Mouse (Mus musculus) forebrain, embryonic 16.5 days (tissue): Measurements from ENCODE around the gene Plekhg4. TPM values are rescaled to one million over a fixed set of nuclear protein-coding genes. Genes with fewer than 3 reads are reported as not detected.

Experiments used
- ATAC-seq: fragments of 200-750 bp; cut with Nextera tagmentation; 2 replicates; pipeline ENCODE4 v1.8.0; 2017; ENCODE audit warnings: mild to moderate bottlenecking, moderate library complexity
- H3K27ac ChIP-seq: fragments of 300-500 bp; sonication (generic); 2 replicates; pipeline ENCODE4 v1.5.1; 2014; ENCODE audit warnings: low read length, control low read depth
- H3K27me3 ChIP-seq: fragments of 300-500 bp; sonication (generic); replicated peaks from 2 replicates; pipeline ENCODE4 v1.6.1; 2014; ENCODE audit warnings: low read length; ENCODE audit not compliant: control insufficient read depth, insufficient read depth
- H3K36me3 ChIP-seq: fragments of 300-500 bp; sonication (generic); 2 replicates; pipeline ENCODE4 v1.6.1; 2014; ENCODE audit not compliant: control insufficient read depth, insufficient read depth
- H3K4me1 ChIP-seq: fragments of 300-500 bp; sonication (generic); replicated peaks from 2 replicates; pipeline ENCODE4 v1.6.1; 2014; ENCODE audit warnings: low read length; ENCODE audit not compliant: control insufficient read depth, insufficient read depth
- H3K4me2 ChIP-seq: fragments of 300-500 bp; sonication (generic); 2 replicates; pipeline ENCODE4 v1.6.1; 2014; ENCODE audit warnings: mild to moderate bottlenecking, low read length, control low read depth
- H3K4me3 ChIP-seq: fragments of 300-500 bp; sonication (generic); replicated peaks from 2 replicates; pipeline ENCODE4 v1.5.1; 2014; ENCODE audit warnings: mild to moderate bottlenecking, low read length, control low read depth
- H3K9ac ChIP-seq: fragments of 300-500 bp; sonication (generic); replicated peaks from 2 replicates; pipeline ENCODE4 v1.6.1; 2014; ENCODE audit warnings: low read depth, low read length, control low read depth
- H3K9me3 ChIP-seq: fragments of 300-500 bp; sonication (generic); 2 replicates; pipeline ENCODE4 v1.6.1; 2016; ENCODE audit warnings: low read length; ENCODE audit not compliant: control insufficient read depth
- WGBS: fragments of 180-500 bp; shearing (Covaris S2); extraction: QIAGEN DNeasy Blood & Tissue Kit; methylation state at CpG from one replicate; pipeline ENCODE4 v1.1.7; 2014; 5-methylcytosine and 5-hydroxymethylcytosine counted together
- polyA plus RNA-seq: library from polyadenylated mRNA; unstranded; fragments of >200 nt; fragmentation: Nextera tagmentation; extraction: Ambion mirVana; gene quantifications from 2 replicates; pipeline ENCODE4 v1.2.1, GENCODE M21; 2015

Plekhg4 gene
- polyA plus RNA-seq, 1 experiment from 2014 or later: 1.9 TPM

DNA sequence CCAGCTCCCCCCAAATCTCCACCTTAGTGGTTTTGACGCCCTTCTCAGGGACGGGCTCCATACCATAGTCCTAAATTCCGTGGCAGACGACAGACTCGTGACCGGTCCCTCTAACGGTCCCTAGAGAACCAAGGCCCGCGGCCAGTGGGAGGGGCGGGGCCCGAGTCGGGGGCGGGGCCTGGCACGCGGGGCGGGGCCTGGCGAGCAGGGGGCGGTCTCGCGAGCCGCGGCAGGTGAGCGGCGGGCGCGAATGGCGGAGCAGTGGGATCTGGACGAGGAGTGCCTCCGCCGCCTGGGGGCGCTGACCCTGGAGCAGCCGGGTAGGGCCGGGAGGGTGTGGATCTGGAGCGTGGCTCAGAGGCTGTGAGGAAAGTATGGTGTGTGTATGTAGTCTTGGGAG lies 40.3 kb downstream of the Plekhg4 start, which contains the start of the genes Kctd19 and Lrrc36:
TSS of gene Kctd19 (minus strand) at position 112 of the 400 bp plus-strand sequence.
TSS of gene Lrrc36 (plus strand) at position 181 of the 400 bp plus-strand sequence.
- 1% methylated on average over 34 of the region's 34 CpGs for WGBS
- H3K9ac ChIP-seq: no peak within 1 kb of the TSS; the same call in 1 of the 2 replicates

DNA sequence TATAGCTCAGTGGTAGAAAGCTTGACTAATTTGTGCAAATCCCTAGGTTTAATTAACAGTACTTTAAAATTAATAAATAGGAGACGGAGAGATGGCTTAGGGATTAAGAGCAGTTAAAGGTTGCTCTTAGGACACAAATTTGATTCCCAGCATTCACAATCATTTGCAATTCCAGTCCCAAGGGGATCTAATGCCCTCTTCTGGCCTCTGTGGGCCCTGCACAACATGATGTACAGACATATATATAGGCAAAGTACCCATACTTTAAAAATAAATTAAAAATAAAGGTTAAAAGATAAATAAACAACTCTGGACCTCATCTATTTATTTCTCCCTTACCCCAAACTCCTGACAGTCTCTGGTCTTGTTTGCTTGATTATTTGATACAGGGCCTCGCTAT lies 45.9 kb downstream of the Plekhg4 start:
- WGBS: 77% methylated on average over 2 of the region's 2 CpGs
- no peak for ATAC-seq

More for the DNA sequence above, 40.3 kb downstream of the Plekhg4 start, which contains the start of the genes Kctd19 and Lrrc36:
- peak within 1 kb of the TSS; percentile 33 for H3K4me3 ChIP-seq
- no peaks in the 10 kb centered on the region for H3K36me3 ChIP-seq
- H3K4me2 ChIP-seq: peak within 1 kb of the TSS; percentile 52
- no peaks in the 10 kb centered on the region for H3K9me3 ChIP-seq
- ATAC-seq: no peak
- H3K4me1 ChIP-seq: peaks cover 6% of the 10 kb centered on the region
- H3K27ac ChIP-seq: no peak within 1 kb of the TSS
- H3K27me3 ChIP-seq: peaks cover 15% of the 10 kb centered on the region

DNA sequence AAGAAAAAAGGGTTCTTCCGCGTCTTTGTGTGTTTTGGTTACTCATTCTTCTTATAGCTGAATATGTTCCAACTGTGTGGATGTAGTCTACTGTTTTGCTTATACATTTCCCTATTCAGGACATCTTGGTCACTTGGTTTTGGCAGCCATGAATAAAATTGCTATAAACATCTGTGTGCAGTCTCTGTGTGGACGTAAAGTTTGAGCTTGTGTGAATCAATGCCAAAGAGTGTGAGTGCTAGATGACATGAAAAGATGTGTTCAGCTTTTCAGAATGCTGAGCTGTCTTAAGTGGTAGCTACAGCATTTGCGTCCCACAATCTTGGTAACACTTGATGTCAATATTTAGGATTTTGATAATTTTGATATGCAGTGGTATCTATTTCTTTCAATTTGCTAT lies 46.7 kb downstream of the Plekhg4 start:
- no peaks in the 10 kb centered on the region for H3K36me3 ChIP-seq
- ATAC-seq: no peak
- WGBS: 91% methylated on average over 4 of the region's 4 CpGs

More for the DNA sequence above, 45.9 kb downstream of the Plekhg4 start:
- Histone ChIP-seq H3K36me3 (no peaks in the 10 kb centered on the region), H3K27me3 (peaks cover 3% of the 10 kb centered on the region; the same call in 1 of the 2 replicates), H3K27ac (no peak overlapping the region), H3K4me3 (no peak overlapping the region), H3K9ac (no peak overlapping the region), H3K4me2 (no peak overlapping the region), H3K9me3 (no peaks in the 10 kb centered on the region), H3K4me1 (no peaks in the 10 kb centered on the region)

DNA sequence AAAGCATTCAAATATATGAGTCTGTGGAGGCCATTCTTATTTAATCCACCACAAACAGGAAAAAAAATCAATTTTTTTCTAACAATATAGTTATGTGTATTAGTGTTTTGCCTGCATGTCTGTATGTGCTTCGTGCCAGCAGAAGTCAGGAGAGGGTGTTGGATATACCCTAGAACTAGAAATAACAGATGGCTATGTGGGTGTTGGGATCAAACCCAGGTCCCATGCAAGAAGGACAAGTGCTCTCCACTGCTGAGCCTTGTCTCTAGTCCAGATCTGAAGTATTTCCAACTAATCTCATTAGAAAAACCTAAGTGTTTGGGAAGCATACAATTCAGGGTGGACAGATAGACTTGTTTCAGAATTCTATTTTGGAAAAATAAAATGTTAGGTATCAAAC lies 48.9 kb downstream of the Plekhg4 start:
- Histone ChIP-seq H3K9me3 (no peaks in the 10 kb centered on the region), H3K27me3 (no peaks in the 10 kb centered on the region), H3K9ac (no peak overlapping the region), H3K27ac (no peak overlapping the region), H3K4me1 (no peaks in the 10 kb centered on the region), H3K36me3 (no peaks in the 10 kb centered on the region), H3K4me2 (no peak overlapping the region), H3K4me3 (no peak overlapping the region)
- ATAC-seq: no peak
- WGBS: 75% methylated on average over 1 of the region's 1 CpGs

More for the DNA sequence above, 46.7 kb downstream of the Plekhg4 start:
- H3K4me2 ChIP-seq: no peak overlapping the region
- no peaks in the 10 kb centered on the region for H3K4me1 ChIP-seq
- H3K9me3 ChIP-seq: no peaks in the 10 kb centered on the region
- H3K27ac ChIP-seq: no peak overlapping the region
- no peak overlapping the region for H3K4me3 ChIP-seq
- no peak overlapping the region for H3K9ac ChIP-seq
- H3K27me3 ChIP-seq: no peaks in the 10 kb centered on the region

DNA sequence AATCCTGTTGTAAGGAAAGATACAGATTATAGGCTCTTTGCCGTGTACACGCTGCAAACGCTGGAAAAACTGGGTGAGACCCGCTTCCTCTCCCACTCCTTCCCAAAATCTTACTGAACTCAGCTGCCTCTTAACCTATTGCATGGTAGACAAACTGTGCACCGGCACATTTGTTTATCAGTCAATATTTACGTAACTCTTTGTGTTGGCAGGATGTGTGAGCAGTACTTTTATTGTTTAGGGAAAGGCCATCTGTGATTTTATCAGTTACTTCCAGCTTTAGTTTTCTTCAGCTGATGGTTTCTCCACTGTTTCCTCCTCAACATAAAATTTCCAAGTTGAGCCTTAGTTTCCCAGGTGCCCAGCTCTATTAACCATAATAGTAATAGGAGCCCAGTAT lies 53.8 kb downstream of the Plekhg4 start:
- H3K4me2 ChIP-seq: no peak overlapping the region
- no peaks in the 10 kb centered on the region for H3K36me3 ChIP-seq
- no peaks in the 10 kb centered on the region for H3K27me3 ChIP-seq
- WGBS: 82% methylated on average over 6 of the region's 6 CpGs
- no peak overlapping the region for H3K27ac ChIP-seq
- no peak for ATAC-seq
- no peaks in the 10 kb centered on the region for H3K9me3 ChIP-seq
- no peak overlapping the region for H3K9ac ChIP-seq
- peaks cover 2% of the 10 kb centered on the region; the same call in 1 of the 2 replicates for H3K4me1 ChIP-seq
- H3K4me3 ChIP-seq: no peak overlapping the region

DNA sequence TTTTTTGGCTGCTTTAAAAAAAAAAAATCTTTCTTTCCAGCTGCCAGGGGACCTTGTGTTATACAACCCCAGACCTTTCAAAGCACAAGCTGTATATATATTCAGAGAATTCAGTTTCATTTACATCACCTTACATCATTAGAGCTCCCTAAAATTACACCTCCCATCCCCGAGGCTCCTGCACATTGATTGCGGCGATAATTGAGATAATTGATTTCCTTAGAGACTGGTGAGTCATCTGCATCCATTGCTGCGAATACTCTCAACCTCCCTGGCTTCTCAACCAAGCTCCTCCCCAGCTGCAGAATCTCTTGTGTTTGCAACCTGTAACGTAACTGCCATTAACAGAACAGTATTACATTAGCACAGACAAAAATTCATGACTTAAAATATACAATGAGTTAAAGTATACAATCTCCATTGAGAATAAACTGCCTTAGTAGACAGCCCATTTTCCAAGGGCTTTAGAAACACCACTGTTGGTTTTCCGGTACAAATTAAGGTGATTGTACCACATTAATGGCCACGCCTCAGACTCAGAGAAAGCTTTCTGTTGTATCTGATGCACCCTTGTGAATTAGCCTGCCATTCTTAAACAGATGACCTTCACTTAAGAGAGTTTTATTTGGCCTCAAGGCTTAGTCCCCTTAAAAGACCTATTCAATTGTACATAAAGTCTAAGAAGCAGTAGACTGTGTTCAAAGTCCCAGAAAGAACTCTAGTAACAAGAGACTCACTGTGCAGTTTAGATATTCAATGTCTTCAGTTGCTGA lies 58.9 kb downstream of the Plekhg4 start:
- Histone ChIP-seq H3K27ac (no peak overlapping the region), H3K4me2 (no peak overlapping the region), H3K9ac (no peak overlapping the region), H3K36me3 (no peaks in the 10 kb centered on the region), H3K27me3 (no peaks in the 10 kb centered on the region), H3K9me3 (no peaks in the 10 kb centered on the region), H3K4me3 (no peak overlapping the region), H3K4me1 (peaks cover 15% of the 10 kb centered on the region)
- WGBS: 31% methylated on average over 7 of the region's 7 CpGs
- no peak for ATAC-seq

Other genes with a start within 250 kb of the Plekhg4 start
- 0.11 and 0.29 TPM in 2 replicates for gene Ces4a, start 241.5 kb upstream of the Plekhg4 start, polyA plus RNA-seq
- 34.2 and 40.1 TPM in 2 replicates for gene Cbfb, start 202.6 kb upstream of the Plekhg4 start, polyA plus RNA-seq
- gene D230025D16Rik, start 148.1 kb upstream of the Plekhg4 start, polyA plus RNA-seq: 34.3 and 35.7 TPM in 2 replicates
- 3.8 and 4.3 TPM in 2 replicates for gene B3gnt9, start 118.1 kb upstream of the Plekhg4 start, polyA plus RNA-seq
- gene Tradd, start 108.7 kb upstream of the Plekhg4 start, polyA plus RNA-seq: 23.4 and 27.3 TPM in 2 replicates
- 0.83 and 0.96 TPM in 2 replicates for gene Fbxl8, start 108.6 kb upstream of the Plekhg4 start, polyA plus RNA-seq
- gene Hsf4, start 103.5 kb upstream of the Plekhg4 start, polyA plus RNA-seq: 0.25 TPM in 1 of 2 replicates, not detected in the other
- gene Nol3, start 97.1 kb upstream of the Plekhg4 start, polyA plus RNA-seq: 1.5 and 2.8 TPM in 2 replicates
- gene 4931428F04Rik, start 83.4 kb upstream of the Plekhg4 start, polyA plus RNA-seq: 110 and 125 TPM in 2 replicates
- gene Exoc3l, start 77.2 kb upstream of the Plekhg4 start, polyA plus RNA-seq: 12.5 and 12.9 TPM in 2 replicates
- gene E2f4, start 75.6 kb upstream of the Plekhg4 start, polyA plus RNA-seq: 44.9 and 46.8 TPM in 2 replicates
- gene Elmo3, start 67.7 kb upstream of the Plekhg4 start, polyA plus RNA-seq: 0.76 and 1.3 TPM in 2 replicates
- gene Lrrc29, start 47.0 kb upstream of the Plekhg4 start, polyA plus RNA-seq: 0.36 and 0.99 TPM in 2 replicates
- 111 and 126 TPM in 2 replicates for gene Tmem208, start 46.9 kb upstream of the Plekhg4 start, polyA plus RNA-seq
- 0.43 and 1.2 TPM in 2 replicates for gene Fhod1, start 25.3 kb upstream of the Plekhg4 start, polyA plus RNA-seq
- 6.3 and 10.3 TPM in 2 replicates for gene Slc9a5, start 24.4 kb upstream of the Plekhg4 start, polyA plus RNA-seq
- not detected in 2 replicates for gene Kctd19, start 40.2 kb downstream of the Plekhg4 start, polyA plus RNA-seq
- gene Lrrc36, start 40.3 kb downstream of the Plekhg4 start, polyA plus RNA-seq: 0.37 and 0.80 TPM in 2 replicates
- gene Tppp3, start 98.3 kb downstream of the Plekhg4 start, polyA plus RNA-seq: 28.9 and 56.5 TPM in 2 replicates
- gene Zdhhc1, start 123.6 kb downstream of the Plekhg4 start, polyA plus RNA-seq: 26.3 and 33.3 TPM in 2 replicates
- 0.35 and 0.48 TPM in 2 replicates for gene Hsd11b2, start 145.5 kb downstream of the Plekhg4 start, polyA plus RNA-seq
- 193 and 203 TPM in 2 replicates for gene Atp6v0d1, start 192.8 kb downstream of the Plekhg4 start, polyA plus RNA-seq
- gene Ripor1, start 232.0 kb downstream of the Plekhg4 start, polyA plus RNA-seq: 31.6 and 33.4 TPM in 2 replicates